Mouse (Mus musculus) olfactory bulb, adult 2 months (tissue): ENCODE measurements at regions not wholly inside any gene's neighbourhood (a gene's known extent, or its start where the extent isn't known, plus 50 kb on each side); places are given as distances from the start of the nearest gene placed in this dataset.

ENCODE experiments used
- CTCF ChIP-seq: fragments of 200-500 bp; IDR thresholded peaks from 2 replicates; pipeline ENCODE4 v1.5.1; 2012; ENCODE audit warnings: low read depth, mild to moderate bottlenecking, low read length, moderate library complexity; ENCODE audit not compliant: insufficient read depth
- POLR2A ChIP-seq: fragments of 200-500 bp; IDR thresholded peaks from 2 replicates; pipeline ENCODE4 v1.6.1; 2012; ENCODE audit warnings: mild to moderate bottlenecking, low read depth, low read length, moderate library complexity; ENCODE audit not compliant: insufficient read depth

GRCm38 (mm10) chr7:124591369-124591768, 608.7 kb downstream of the Hs3st4 start:
- TF ChIP-seq CTCF, result no peak
- TF ChIP-seq POLR2A, result no peak
